Mouse (Mus musculus) heart, adult 2 months (tissue): ENCODE data around the gene Nsmce4a. TPM values are rescaled to one million over a fixed set of nuclear protein-coding genes. Genes with fewer than 3 reads are reported as not detected.

ENCODE experiments used
- DNase-seq, 2 experiments: peaks; one replicate each; pipeline ENCODE4 v3.0.0; 2021
- H3K27ac ChIP-seq: fragments of 200-600 bp; 2 replicates; pipeline ENCODE4 v1.8.1; 2022
- H3K27me3 ChIP-seq: fragments of 200-500 bp; 2 replicates; pipeline ENCODE4 v1.6.1; 2012; ENCODE audit warnings: mild to moderate bottlenecking, low read length, inconsistent platforms, mixed read lengths; ENCODE audit not compliant: control insufficient read depth, insufficient read depth
- H3K36me3 ChIP-seq: fragments of 200-500 bp; 2 replicates; pipeline ENCODE4 v1.6.1; 2012; ENCODE audit warnings: low read length, inconsistent platforms; ENCODE audit not compliant: control insufficient read depth, insufficient read depth
- H3K4me1 ChIP-seq: fragments of 200-500 bp; 2 replicates; pipeline ENCODE4 v1.6.1; 2011; ENCODE audit warnings: low read length; ENCODE audit not compliant: control insufficient read depth, insufficient read depth
- H3K4me3 ChIP-seq: fragments of 200-600 bp; 2 replicates; pipeline ENCODE4 v1.8.1; 2022
- H3K79me2 ChIP-seq: fragments of 200-500 bp; replicated peaks from 2 replicates; pipeline ENCODE4 v1.6.1; 2012; ENCODE audit warnings: mild to moderate bottlenecking, inconsistent platforms, low read length, moderate library complexity, mixed read lengths; ENCODE audit not compliant: control insufficient read depth, insufficient read depth
- H3K9ac ChIP-seq: fragments of 200-500 bp; 2 replicates; pipeline ENCODE4 v1.6.1; 2012; ENCODE audit warnings: low read depth, mild to moderate bottlenecking, control low read depth, inconsistent platforms, low read length, mixed read lengths
- CTCF ChIP-seq: fragments of 200-600 bp; IDR thresholded peaks from 2 replicates; pipeline ENCODE4 v1.8.1; 2022; ENCODE audit warnings: antibody characterized with exemption, mild to moderate bottlenecking, moderate library complexity
- EP300 ChIP-seq: fragments of 200-500 bp; IDR thresholded peaks from 2 replicates; pipeline ENCODE4 v1.6.1; 2011; ENCODE audit warnings: low read depth, low read length, control low read depth; ENCODE audit not compliant: insufficient read depth
- POLR2A ChIP-seq: fragments of 200-500 bp; IDR thresholded peaks from 2 replicates; pipeline ENCODE4 v1.6.1; 2011; ENCODE audit warnings: mild to moderate bottlenecking, low read depth, low read length, control low read depth; ENCODE audit not compliant: insufficient read depth
- WGBS: fragments of 180-500 bp; shearing (Covaris S2); methylation state at CpG from one replicate; pipeline ENCODE4 v1.1.7; 2018; 5-methylcytosine and 5-hydroxymethylcytosine counted together
- intact Hi-C: fragments of 180-260 bp; cut with DNase I; formaldehyde crosslinking; loops from one replicate; pipeline ENCODE4 v1.15.1; 2025
- long read RNA-seq: library from polyadenylated mRNA; stranded (forward); transcript quantifications from one replicate; pipeline ENCODE4 v2.0.0, GENCODE M21; 2021
- polyA plus RNA-seq: library from polyadenylated mRNA; depleted of rRNA; stranded (reverse); fragments of >200 nt; gene quantifications from 2 replicates; pipeline ENCODE4 v1.2.3, GENCODE M21; 2012; rRNA removed
- total RNA-seq, 2 experiments: library from RNA; stranded (reverse); gene quantifications; 2 replicates each; pipeline ENCODE4 v1.2.3; 2021

Nsmce4a gene
- total RNA-seq (10 to 100 TPM; 38.6 to 46.0 TPM), polyA plus RNA-seq (20.0 and 32.3 TPM in 2 replicates)
- long read RNA-seq, transcript Nsmce4a-202 (11 exons, 1,435 nt) = major isoform, 26 of 33 reads
- long read RNA-seq, partial matches to known transcripts = 1 of 33 reads
- long read RNA-seq, other reads (novel, unspliced or antisense) = 6 of 33 reads

GRCm38 (mm10) chr7:130572821-130573220 is at the start of gene Nsmce4a:
TSS of gene Nsmce4a (minus strand) at chr7:130573118.
- TF ChIP-seq CTCF = no peak
- DNase-seq = no peak
- Histone ChIP-seq H3K9ac (no peak within 1 kb of the TSS), H3K4me1 (peaks cover 14% of the 10 kb centered on the region), H3K27ac (peak within 1 kb of the TSS; percentile 48), H3K27me3 (no peaks in the 10 kb centered on the region), H3K79me2 (no peaks in the 10 kb centered on the region; the same call in none of the 2 replicates), H3K36me3 (peaks cover 2% of the 10 kb centered on the region; the same call in 1 of the 2 replicates), H3K4me3 (no peak within 1 kb of the TSS)
- intact Hi-C loops = no loop called here
- 67% methylated on average over 10 of the region's 11 CpGs for WGBS

- Histone ChIP-seq H3K27me3 (no peaks in the 10 kb centered on the region), H3K27ac (no peak overlapping the region), H3K9ac (no peak overlapping the region), H3K36me3 (no peaks in the 10 kb centered on the region), H3K4me3 (no peak overlapping the region), H3K79me2 (no peaks in the 10 kb centered on the region), H3K4me1 (peaks cover 17% of the 10 kb centered on the region)
- TF ChIP-seq EP300 = no peak
- TF ChIP-seq POLR2A = no peak
- no peak for TF ChIP-seq CTCF
- no peak for DNase-seq
- intact Hi-C loops = no loop called here
- WGBS = 61% methylated on average over 4 of the region's 4 CpGs
Measured at GRCm38 (mm10) chr7:130622359-130622758, 49.4 kb upstream of the Nsmce4a start.

- no peak overlapping the region for H3K4me3 ChIP-seq
- no peaks in the 10 kb centered on the region for H3K27me3 ChIP-seq
- H3K27ac ChIP-seq = no peak overlapping the region
- H3K36me3 ChIP-seq = no peaks in the 10 kb centered on the region
- no peak for DNase-seq
- peaks cover 17% of the 10 kb centered on the region for H3K4me1 ChIP-seq
- intact Hi-C loops = no loop called here
- 31% methylated on average over 3 of the region's 3 CpGs for WGBS
- no peak overlapping the region for H3K9ac ChIP-seq
- TF ChIP-seq POLR2A = no peak
- no peaks in the 10 kb centered on the region for H3K79me2 ChIP-seq
Measured at GRCm38 (mm10) chr7:130621953-130622352, 49.0 kb upstream of the Nsmce4a start.

- no peaks in the 10 kb centered on the region for H3K36me3 ChIP-seq
- WGBS = 80% methylated on average over 2 of the region's 2 CpGs
Measured at GRCm38 (mm10) chr7:130621068-130621467, 48.1 kb upstream of the Nsmce4a start.

GRCm38 (mm10) chr7:130617591-130617990 is 44.7 kb upstream of the Nsmce4a start:
- peaks cover 7% of the 10 kb centered on the region for H3K4me1 ChIP-seq
- H3K36me3 ChIP-seq = peaks cover 9% of the 10 kb centered on the region; the same call in 1 of the 2 replicates
- WGBS = 87% methylated on average over 3 of the region's 3 CpGs
- H3K9ac ChIP-seq = no peak overlapping the region
- H3K79me2 ChIP-seq = no peaks in the 10 kb centered on the region
- no peak overlapping the region for H3K4me3 ChIP-seq
- DNase-seq = no peak
- intact Hi-C loops = no loop called here
- H3K27me3 ChIP-seq = no peaks in the 10 kb centered on the region
- TF ChIP-seq EP300 (no peak), CTCF (no peak)
- no peak overlapping the region for H3K27ac ChIP-seq

More at GRCm38 (mm10) chr7:130621068-130621467, 48.1 kb upstream of the Nsmce4a start:
- intact Hi-C loops = no loop called here
- Histone ChIP-seq H3K27ac (no peak overlapping the region), H3K9ac (no peak overlapping the region), H3K27me3 (no peaks in the 10 kb centered on the region), H3K79me2 (no peaks in the 10 kb centered on the region), H3K4me1 (peaks cover 17% of the 10 kb centered on the region), H3K4me3 (no peak overlapping the region)
- no peak for DNase-seq
- no peak for TF ChIP-seq EP300
- TF ChIP-seq POLR2A = no peak
- TF ChIP-seq CTCF = no peak

DNA sequence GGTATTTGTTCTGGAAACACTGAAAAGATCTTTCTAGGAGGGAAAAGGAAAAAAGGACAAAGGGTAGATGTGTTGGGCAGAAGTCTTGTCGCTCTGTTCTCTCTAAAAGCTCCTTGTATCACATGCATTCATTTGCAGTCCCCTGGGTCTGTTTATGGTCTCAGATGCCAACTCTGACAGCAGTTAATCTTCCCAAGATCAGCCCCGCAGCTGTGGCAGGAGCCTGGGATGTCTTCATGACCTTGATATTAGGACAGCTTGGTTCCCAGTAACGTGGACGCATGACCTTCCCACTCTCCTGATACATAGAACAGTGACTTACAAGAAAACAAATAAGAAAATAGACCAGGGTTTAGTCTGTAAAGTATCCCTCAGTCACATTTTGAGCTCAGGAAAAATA is 41.1 kb upstream of the Nsmce4a start:
- Histone ChIP-seq H3K9ac (no peak overlapping the region), H3K36me3 (peaks cover 11% of the 10 kb centered on the region; the same call in 1 of the 2 replicates), H3K4me3 (no peak overlapping the region), H3K27ac (peak overlapping the region; percentile 24; the same call in 1 of the 2 replicates), H3K79me2 (no peaks in the 10 kb centered on the region), H3K4me1 (peaks cover 2% of the 10 kb centered on the region), H3K27me3 (no peaks in the 10 kb centered on the region)
- no peak for TF ChIP-seq EP300
- TF ChIP-seq POLR2A = no peak
- no peak for TF ChIP-seq CTCF
- intact Hi-C loops = no loop called here
- no peak for DNase-seq
- 56% methylated on average over 4 of the region's 4 CpGs for WGBS
